Mouse (Mus musculus): ENCODE data around the gene Ddias. TPM values are rescaled to one million over a fixed set of nuclear protein-coding genes. Genes with fewer than 3 reads are reported as not detected.
"Not testable (repeated sequence)": the region's sequence is repeated elsewhere in the genome, so short reads cannot be mapped to it uniquely, and the experiment has no call there.

The Ddias gene
- total RNA-seq (2012; rRNA removed) = 37.8 and 46.3 TPM in 2 replicates

GRCm38 (mm10) chr7:92874116-92874675 is at the start of gene Ddias, which contains the start of gene Prcp:
TSS of gene Ddias (minus strand) at chr7:92874247.
TSS of gene Prcp (plus strand) at chr7:92874470.
- Histone ChIP-seq H3K9ac (ENCODE audit: insufficient read depth, low read depth, low read length, poor library complexity, severe bottlenecking) (peak within 1 kb of the TSS; percentile 97), H3K4me1 (ENCODE audit: control insufficient read depth in 2 of 2, insufficient read depth in 2 of 2, low read length in 2 of 2, poor library complexity in 1 of 2) (0 out of 4 replicates have a peak, but pooled peaks cover 0 to 3% of the 10 kb centered on the region in 2 experiments), H3K36me3 (ENCODE audit: control insufficient read depth, insufficient read depth, low read length, poor library complexity, severe bottlenecking) (peaks cover 6% of the 10 kb centered on the region), H3K4me3 (ENCODE audit: insufficient read depth in 1 of 2, low read depth in 1 of 2, low read length in 2 of 2, poor library complexity in 1 of 2, severe bottlenecking in 1 of 2) (peak within 1 kb of the TSS; percentile 78 to 98), H3K9me3 (ENCODE audit: control insufficient read depth, insufficient read depth, low read depth, low read length) (no peaks in the 10 kb centered on the region), H3K27ac (ENCODE audit: insufficient read depth, low read depth, low read length, poor library complexity, severe bottlenecking) (peak within 1 kb of the TSS; percentile 92)
- no peak for TF ChIP-seq CHD2 (IDR thresholded peaks at IDR 0.05; ENCODE audit: low read depth, low read length)
- in situ Hi-C loops (cut with MboI; ENCODE audit: low sequenced_read_pairs in 2 of 2, unreplicated experiment in 2 of 2) = no loop called here
- DNase-seq (ENCODE audit: low read depth, low spot score) = peak; percentile 89

GRCm38 (mm10) chr7:92920857-92921172 is 46.8 kb upstream of the Ddias start:
- H3K4me1 ChIP-seq (ENCODE audit: control insufficient read depth in 2 of 2, insufficient read depth in 2 of 2, low read length in 2 of 2, poor library complexity in 1 of 2) = no peaks in the 10 kb centered on the region
- no peak overlapping the region for H3K27ac ChIP-seq (ENCODE audit: insufficient read depth, low read depth, low read length, poor library complexity, severe bottlenecking)
- in situ Hi-C loops (cut with MboI; ENCODE audit: low sequenced_read_pairs in 2 of 2, unreplicated experiment in 2 of 2) = no loop called here
- H3K9ac ChIP-seq (ENCODE audit: insufficient read depth, low read depth, low read length, poor library complexity, severe bottlenecking) = no peak overlapping the region
- H3K36me3 ChIP-seq (ENCODE audit: control insufficient read depth, insufficient read depth, low read length, poor library complexity, severe bottlenecking) = peaks cover 2% of the 10 kb centered on the region; the same call in 1 of the 2 replicates
- no peak for TF ChIP-seq HCFC1 (IDR thresholded peaks at IDR 0.05; ENCODE audit: borderline replicate concordance, insufficient read depth, low read length)
- no peak for TF ChIP-seq ZNF384 (IDR thresholded peaks at IDR 0.05; ENCODE audit: low read depth, low read length)
- TF ChIP-seq CHD2 (IDR thresholded peaks at IDR 0.05; ENCODE audit: low read depth, low read length) = no peak
- TF ChIP-seq ZC3H11A (IDR thresholded peaks at IDR 0.05; ENCODE audit: borderline replicate concordance, low read depth, low read length) = no peak
- no peak for TF ChIP-seq MAFK (IDR thresholded peaks at IDR 0.05; ENCODE audit: insufficient read depth, low read depth, low read length)
- H3K9me3 ChIP-seq (ENCODE audit: control insufficient read depth, insufficient read depth, low read depth, low read length) = no peaks in the 10 kb centered on the region
- H3K4me3 ChIP-seq (ENCODE audit: insufficient read depth in 1 of 2, low read depth in 1 of 2, low read length in 2 of 2, poor library complexity in 1 of 2, severe bottlenecking in 1 of 2) = no peak overlapping the region
- no peak for DNase-seq (ENCODE audit: low read depth, low spot score)

- no peak for TF ChIP-seq ZNF384 (IDR thresholded peaks at IDR 0.05; ENCODE audit: low read depth, low read length)
- no peak for TF ChIP-seq CHD2 (IDR thresholded peaks at IDR 0.05; ENCODE audit: low read depth, low read length)
- H3K9me3 ChIP-seq (ENCODE audit: control insufficient read depth, insufficient read depth, low read depth, low read length) = no peaks in the 10 kb centered on the region
- in situ Hi-C loops (cut with MboI; ENCODE audit: low sequenced_read_pairs in 2 of 2, unreplicated experiment in 2 of 2) = no loop called here
- no peak overlapping the region for H3K27ac ChIP-seq (ENCODE audit: insufficient read depth, low read depth, low read length, poor library complexity, severe bottlenecking)
- H3K9ac ChIP-seq (ENCODE audit: insufficient read depth, low read depth, low read length, poor library complexity, severe bottlenecking) = no peak overlapping the region
- H3K4me3 ChIP-seq (ENCODE audit: insufficient read depth in 1 of 2, low read depth in 1 of 2, low read length in 2 of 2, poor library complexity in 1 of 2, severe bottlenecking in 1 of 2) = no peak overlapping the region
- no peak for DNase-seq (ENCODE audit: low read depth, low spot score)
- no peaks in the 10 kb centered on the region for H3K4me1 ChIP-seq (ENCODE audit: control insufficient read depth in 2 of 2, insufficient read depth in 2 of 2, low read length in 2 of 2, poor library complexity in 1 of 2)
- peaks cover 2% of the 10 kb centered on the region; the same call in 1 of the 2 replicates for H3K36me3 ChIP-seq (ENCODE audit: control insufficient read depth, insufficient read depth, low read length, poor library complexity, severe bottlenecking)
Observed at GRCm38 (mm10) chr7:92920172-92920856, 46.3 kb upstream of the Ddias start.

GRCm38 (mm10) chr7:92904285-92904684 is 30.2 kb upstream of the Ddias start:
- H3K4me3 ChIP-seq (ENCODE audit: insufficient read depth in 1 of 2, low read depth in 1 of 2, low read length in 2 of 2, poor library complexity in 1 of 2, severe bottlenecking in 1 of 2); H3K27ac ChIP-seq (ENCODE audit: insufficient read depth, low read depth, low read length, poor library complexity, severe bottlenecking); H3K4me1 ChIP-seq (ENCODE audit: control insufficient read depth in 2 of 2, insufficient read depth in 2 of 2, low read length in 2 of 2, poor library complexity in 1 of 2); in situ Hi-C loops (cut with MboI; ENCODE audit: low sequenced_read_pairs in 2 of 2, unreplicated experiment in 2 of 2); H3K9me3 ChIP-seq (ENCODE audit: control insufficient read depth, insufficient read depth, low read depth, low read length); H3K36me3 ChIP-seq (ENCODE audit: control insufficient read depth, insufficient read depth, low read length, poor library complexity, severe bottlenecking); DNase-seq (ENCODE audit: low read depth, low spot score); H3K9ac ChIP-seq (ENCODE audit: insufficient read depth, low read depth, low read length, poor library complexity, severe bottlenecking): not testable (repeated sequence)

GRCm38 (mm10) chr7:92903360-92904038 is 29.5 kb upstream of the Ddias start:
- no peaks in the 10 kb centered on the region for H3K9me3 ChIP-seq (ENCODE audit: control insufficient read depth, insufficient read depth, low read depth, low read length)
- no peak overlapping the region for H3K27ac ChIP-seq (ENCODE audit: insufficient read depth, low read depth, low read length, poor library complexity, severe bottlenecking)
- TF ChIP-seq ZC3H11A (IDR thresholded peaks at IDR 0.05; ENCODE audit: borderline replicate concordance, low read depth, low read length) (0 out of 2 replicates have a peak, but pooled peaks have one; percentile 24), CHD2 (IDR thresholded peaks at IDR 0.05; ENCODE audit: low read depth, low read length) (no peak)
- DNase-seq (ENCODE audit: low read depth, low spot score) = peak; percentile 51
- H3K4me1 ChIP-seq (ENCODE audit: control insufficient read depth in 2 of 2, insufficient read depth in 2 of 2, low read length in 2 of 2, poor library complexity in 1 of 2) = no peaks in the 10 kb centered on the region
- H3K36me3 ChIP-seq (ENCODE audit: control insufficient read depth, insufficient read depth, low read length, poor library complexity, severe bottlenecking) = no peaks in the 10 kb centered on the region; the same call in 1 of the 2 replicates
- in situ Hi-C loops (cut with MboI; ENCODE audit: low sequenced_read_pairs in 2 of 2, unreplicated experiment in 2 of 2) = no loop called here
- no peak overlapping the region for H3K4me3 ChIP-seq (ENCODE audit: insufficient read depth in 1 of 2, low read depth in 1 of 2, low read length in 2 of 2, poor library complexity in 1 of 2, severe bottlenecking in 1 of 2)
- H3K9ac ChIP-seq (ENCODE audit: insufficient read depth, low read depth, low read length, poor library complexity, severe bottlenecking) = no peak overlapping the region

Measured in ES-E14 (cell line).